Mouse (Mus musculus) liver, embryonic 14.5 days (tissue): ENCODE measurements around the gene Pde4b.

Experiments
- CTCF ChIP-seq: IDR thresholded peaks from 2 replicates; pipeline ENCODE4 v1.5.1; 2016; ENCODE audit warnings: antibody characterized with exemption, low read depth, control low read depth
- EP300 ChIP-seq: IDR thresholded peaks from 2 replicates; pipeline ENCODE4 v1.6.1; 2016; ENCODE audit warnings: antibody characterized with exemption, low read depth

- TF ChIP-seq CTCF, result no peak
- no peak for TF ChIP-seq EP300
These were observed 479.8 kb downstream of the Pde4b start for GRCm38 (mm10) chr4:102567111-102567510.
